Mouse (Mus musculus): Measurements from ENCODE around the gene Pnmt.
"Not testable (repeated sequence)": the region's sequence is repeated elsewhere in the genome, so short reads cannot be mapped to it uniquely, and the experiment has no call there.

The Pnmt gene

DNA sequence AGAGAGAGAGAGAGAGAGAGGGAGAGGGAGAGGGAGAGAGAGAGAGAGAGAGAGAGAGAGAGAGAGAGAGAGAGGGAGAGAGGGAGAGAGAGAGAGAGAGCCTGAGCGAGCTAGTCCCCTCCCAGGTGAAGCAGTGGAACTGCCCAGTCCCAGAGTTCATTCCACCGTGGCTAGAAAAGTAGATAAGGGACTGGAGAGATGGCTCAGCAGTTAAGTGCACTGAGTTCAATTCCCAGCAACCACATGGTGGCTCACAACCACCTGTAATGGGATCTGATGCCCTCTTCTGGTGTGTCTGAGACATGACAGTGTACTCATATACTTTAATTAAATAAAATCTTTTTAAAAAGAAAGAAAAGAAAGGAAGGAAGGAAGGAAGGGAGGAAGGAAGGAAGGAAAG, 3.8 kb upstream of the Pnmt start:
- CTCF ChIA-PET = not testable (repeated sequence)

DNA sequence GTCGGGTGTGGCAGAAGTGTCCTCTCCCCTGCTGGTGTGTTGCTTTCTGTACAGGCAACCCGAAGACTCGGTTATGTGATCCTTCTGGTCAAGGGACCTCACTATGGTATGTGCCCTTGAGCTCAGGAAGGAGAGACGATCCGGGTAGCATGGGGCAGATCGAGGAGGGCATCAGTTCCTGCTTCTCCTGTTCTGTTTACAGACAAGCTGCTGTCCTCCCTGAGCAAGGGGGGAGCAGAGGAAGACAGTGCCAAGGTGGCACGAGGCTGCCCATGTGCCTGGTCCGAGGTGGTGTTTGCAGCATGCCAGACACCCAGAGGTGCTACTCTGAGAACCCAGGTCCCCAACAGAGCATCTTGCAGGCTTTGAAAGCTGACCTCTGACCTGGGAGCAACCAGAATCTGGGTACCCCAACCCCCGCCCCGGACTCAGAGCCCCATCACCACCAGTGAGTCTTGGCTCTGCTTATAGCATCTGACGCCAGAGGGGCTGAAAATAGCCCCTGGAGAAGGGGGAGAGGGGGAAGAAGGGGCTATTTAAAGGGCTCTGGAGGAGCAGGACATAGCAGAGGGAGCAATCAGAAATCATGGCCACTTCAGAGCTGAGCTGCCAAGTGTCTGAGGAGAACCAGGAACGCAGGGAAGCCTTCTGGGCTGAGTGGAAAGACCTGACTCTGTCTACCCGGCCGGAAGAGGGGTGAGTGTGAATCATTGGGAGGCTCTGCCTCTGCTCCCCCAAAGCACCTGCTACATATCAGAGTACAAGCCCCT, 2.8 kb upstream of the Pnmt start, which contains the start of gene Tcap:
Tcap (plus strand) TSS at position 551 of the 770 bp plus-strand sequence.
- CTCF ChIA-PET = interaction anchor here (0.6 kb wide), 1 partner anchor 205 kb away, joined by 5 read pairs; no protein-coding TSS in a partner anchor

DNA sequence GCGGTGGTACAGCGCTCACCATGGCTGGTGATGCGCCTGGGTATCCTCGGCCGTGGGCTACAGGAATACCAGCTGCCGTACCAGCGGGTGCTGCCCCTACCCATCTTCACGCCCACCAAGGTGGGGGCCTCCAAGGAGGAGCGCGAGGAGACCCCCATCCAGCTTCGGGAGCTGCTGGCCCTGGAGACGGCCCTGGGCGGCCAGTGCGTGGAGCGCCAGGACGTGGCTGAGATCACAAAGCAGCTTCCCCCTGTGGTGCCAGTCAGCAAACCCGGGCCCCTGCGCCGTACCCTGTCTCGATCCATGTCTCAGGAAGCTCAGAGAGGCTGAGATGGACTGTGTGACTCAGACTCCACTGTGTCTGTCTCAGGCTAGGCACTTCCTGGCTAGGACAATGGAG, 2.0 kb upstream of the Pnmt start:
- CTCF ChIA-PET = no interaction called here

DNA sequence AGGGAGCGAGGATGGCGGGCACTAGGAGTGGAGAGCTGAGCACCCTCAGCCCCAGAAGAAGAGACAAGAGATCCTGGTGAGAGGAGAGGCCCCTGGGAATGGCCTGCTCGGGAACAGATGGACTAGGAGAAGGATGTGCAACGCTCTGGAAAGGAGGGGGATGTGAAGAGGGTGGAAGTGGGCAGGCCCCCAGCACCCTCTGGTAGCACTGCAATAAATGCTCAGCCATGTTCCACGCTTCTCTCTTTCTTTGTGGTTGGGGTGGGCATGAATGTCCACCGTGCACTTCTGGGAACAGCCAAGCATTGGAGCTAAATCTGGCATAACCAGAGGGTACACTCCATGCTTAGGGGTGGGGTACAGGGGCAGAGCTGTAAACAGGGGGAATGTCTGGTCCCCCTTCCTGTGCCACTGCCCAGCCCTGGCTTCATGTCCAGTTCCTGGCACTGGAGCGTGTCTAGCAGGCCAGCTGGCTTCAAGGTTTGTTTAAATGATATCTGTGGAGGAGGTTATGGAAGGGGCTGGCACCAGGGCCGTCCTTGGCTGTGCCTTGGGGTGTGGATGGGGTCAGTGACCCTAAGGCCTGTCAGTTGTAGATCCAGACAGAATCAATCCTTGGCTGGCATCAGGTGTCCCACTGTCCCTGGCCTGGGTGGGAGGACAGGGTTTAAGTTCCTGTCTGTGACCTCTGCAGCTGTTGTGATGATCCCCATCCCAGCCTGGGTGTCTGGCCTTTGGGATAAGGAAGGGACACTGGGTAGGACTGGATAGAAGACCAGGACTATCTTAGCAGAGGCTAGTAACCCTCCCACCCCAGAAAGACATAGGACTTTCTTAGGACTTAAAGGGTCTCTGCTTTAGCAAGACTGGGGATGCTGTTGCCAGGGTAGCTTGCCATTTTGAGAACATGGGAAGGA, 1.3 kb upstream of the Pnmt start:
- CTCF ChIA-PET = no interaction called here

DNA sequence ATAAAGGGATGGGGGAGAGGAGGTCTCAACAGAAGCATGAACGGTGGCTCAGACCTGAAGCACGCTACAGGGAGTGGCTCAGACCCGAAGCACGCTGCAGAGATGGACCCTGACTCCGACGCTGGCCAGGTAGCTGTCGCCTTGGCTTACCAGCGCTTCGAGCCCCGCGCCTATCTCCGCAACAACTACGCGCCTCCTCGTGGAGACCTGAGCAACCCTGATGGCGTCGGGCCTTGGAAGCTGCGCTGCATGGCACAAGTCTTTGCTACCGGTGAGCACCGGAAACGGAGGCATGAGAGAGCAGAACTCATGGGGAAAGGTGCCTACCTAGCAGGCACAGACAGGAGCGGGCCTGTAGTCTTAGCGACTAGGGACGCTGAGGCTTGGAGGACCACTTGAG, 346 bp downstream of the Pnmt start:
- CTCF ChIA-PET = no interaction called here

DNA sequence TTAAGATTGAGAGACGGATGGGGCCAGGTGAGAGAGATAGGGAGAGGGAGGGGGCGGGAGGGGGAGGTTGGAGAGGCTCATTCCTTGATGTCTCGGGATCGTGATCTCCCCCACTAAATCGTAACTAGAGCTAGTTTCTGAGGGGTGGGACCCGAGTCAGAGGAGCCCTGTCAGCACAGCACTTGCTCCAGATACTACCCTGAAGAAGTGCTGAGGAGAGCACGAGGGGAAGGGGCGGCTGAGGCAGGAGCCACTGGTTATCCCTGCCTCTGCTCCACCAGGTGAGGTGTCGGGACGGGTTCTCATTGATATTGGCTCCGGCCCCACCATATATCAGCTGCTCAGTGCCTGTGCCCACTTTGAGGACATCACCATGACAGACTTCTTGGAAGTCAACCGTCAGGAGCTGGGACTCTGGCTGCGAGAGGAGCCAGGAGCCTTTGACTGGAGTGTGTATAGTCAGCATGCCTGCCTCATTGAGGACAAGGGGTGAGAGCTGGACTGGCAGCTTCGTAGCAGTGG, 867 bp downstream of the Pnmt start:
- CTCF ChIA-PET = interaction anchor here (0.6 kb wide), 1 partner anchor 144 kb away, joined by 4 read pairs; no protein-coding TSS in a partner anchor

DNA sequence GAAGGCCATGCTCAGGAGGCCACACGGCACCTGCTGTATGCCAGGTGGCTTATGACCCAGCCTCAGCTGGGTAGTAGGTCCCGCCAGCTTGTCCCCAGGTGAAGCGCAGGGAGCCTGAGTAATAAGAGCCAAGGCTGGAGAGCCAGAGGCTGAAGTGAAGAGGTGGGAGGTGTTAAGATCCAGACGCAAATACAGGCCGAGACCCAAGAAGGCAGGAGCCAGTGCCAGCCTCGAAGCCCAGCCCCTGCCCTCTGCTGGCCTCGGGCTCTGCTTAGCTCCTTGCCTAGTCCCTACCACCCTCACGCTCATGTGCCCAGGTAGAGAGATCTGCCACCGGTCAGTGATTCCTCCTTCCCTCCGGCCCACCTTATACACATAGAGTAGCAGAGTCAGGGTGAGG, 2.0 kb downstream of the Pnmt start:
- CTCF ChIA-PET = interaction anchor here (0.6 to 1.8 kb wide), 4 partner anchors 15 to 46 kb away, joined by 3 to 13 read pairs (median 5); no protein-coding TSS in a partner anchor

DNA sequence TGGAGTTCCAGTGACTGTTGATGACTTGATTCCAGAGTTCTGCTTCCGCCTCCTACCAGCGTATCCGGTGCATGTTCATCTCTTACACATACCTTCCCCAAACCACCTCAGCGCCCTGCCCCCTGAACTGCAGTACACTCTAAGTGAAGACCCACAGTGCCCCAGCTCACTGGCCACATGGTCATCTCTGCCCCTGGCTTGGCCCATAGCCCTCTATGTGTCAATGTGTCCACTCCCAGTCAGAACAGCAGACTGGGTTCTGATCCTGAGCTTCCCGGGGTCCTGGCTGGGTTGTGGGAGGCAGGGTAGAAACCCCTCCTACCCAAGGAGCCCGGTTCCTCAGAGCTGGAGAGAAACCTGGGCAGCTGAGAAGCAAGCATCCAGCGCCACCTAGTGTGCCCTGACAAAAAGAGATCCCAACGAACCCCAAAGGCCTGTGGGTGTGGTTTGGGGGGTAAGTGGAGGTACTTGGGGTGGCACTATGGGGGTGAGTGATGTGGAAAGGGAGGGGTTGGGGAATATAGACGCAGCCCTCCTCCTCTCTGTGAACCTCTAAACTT, 3.1 kb downstream of the Pnmt start:
- CTCF ChIA-PET = interaction anchor here (0.8 to 1.8 kb wide), 5 partner anchors 16 to 68 kb away, joined by 3 to 5 read pairs (median 5); no protein-coding TSS in a partner anchor

DNA sequence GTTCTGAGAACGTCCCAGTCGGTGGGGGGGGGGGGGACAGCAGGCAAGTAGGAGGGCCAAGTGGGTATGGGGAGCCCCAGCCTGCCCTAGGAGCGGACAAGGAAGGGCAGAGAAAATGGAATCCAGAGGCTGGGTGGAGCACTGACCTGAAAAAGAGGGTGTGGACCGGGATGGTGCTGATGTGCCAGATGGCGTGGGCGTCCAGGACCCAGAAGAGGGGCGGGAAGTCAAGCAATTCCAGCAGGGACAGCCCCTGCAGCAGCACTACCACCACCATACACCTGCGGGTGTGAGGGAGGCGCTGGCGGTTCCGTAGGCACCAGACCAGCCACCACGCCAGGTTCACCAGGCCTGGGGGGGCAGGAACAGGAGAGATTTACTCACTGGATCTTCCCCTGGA, 3.9 kb downstream of the Pnmt start:
- CTCF ChIA-PET = interaction anchor here (0.8 to 1.8 kb wide), 2 partner anchors 48 to 67 kb away, joined by 3 to 5 read pairs; no protein-coding TSS in a partner anchor

DNA sequence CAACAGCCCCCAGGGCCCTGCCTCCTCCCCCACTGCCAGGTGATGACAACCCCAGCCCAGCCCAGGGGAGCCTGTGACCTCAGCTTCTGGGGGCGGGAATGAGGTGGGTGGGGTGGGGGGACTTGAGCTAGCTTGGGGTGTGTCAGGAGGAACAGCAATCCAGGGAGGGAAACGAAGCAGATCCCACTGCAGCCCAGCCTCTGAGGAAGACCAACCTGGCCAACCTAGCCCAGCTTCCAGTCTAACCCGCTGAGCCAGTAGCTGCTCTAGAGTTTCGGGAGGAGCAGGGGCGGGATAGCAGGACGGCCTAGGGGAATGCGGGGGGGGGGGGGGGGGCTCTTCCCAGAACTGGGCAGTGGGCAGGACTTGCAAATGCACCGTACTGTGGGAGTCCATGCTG, 5.8 kb downstream of the Pnmt start:
- CTCF ChIA-PET = interaction anchor here (0.7 kb wide), 1 partner anchor 13 kb away, joined by 4 read pairs; no protein-coding TSS in a partner anchor

DNA sequence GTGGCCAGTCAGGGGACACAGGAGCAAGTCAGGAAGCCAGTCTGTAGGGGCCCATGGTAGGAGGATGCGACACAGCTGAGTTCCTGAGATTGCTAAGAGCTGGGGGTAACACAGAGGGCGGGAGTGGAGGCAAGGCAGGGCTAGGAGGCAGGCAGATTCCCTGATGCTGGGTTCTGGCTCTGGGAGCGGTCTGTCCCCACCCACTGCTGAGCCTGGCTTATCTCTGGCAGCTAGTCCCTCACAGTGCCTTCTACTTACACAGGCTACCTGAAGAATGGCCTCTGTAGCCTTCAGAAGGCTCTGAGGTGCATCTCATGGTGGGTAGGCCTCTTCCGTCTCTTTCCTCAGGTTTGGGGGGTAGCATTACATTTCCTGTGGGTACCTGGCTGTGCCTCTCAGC, 6.4 kb downstream of the Pnmt start:
- CTCF ChIA-PET = interaction anchor here (0.7 kb wide), 1 partner anchor 14 kb away, joined by 4 read pairs; no protein-coding TSS in a partner anchor

DNA sequence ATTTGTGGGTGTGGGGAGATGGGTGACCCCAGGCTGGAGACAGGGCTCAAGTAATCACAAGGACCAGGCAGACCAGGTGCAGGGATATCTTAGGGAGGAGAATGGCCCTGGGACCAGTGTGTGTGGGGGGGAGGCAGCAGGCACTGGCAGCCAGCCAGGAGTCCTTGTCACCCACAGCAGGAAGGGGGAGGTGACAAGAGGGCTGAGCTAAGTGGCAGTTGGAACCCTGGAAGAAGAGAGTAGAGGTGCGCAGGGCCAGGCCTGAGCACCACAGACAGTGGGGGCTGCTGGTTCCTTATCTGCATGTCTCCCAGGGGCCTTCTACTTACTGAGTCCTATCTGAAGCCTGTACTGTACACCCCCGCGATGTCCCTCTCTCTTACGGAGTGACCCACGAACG, 7.1 kb downstream of the Pnmt start:
- CTCF ChIA-PET = no interaction called here

DNA sequence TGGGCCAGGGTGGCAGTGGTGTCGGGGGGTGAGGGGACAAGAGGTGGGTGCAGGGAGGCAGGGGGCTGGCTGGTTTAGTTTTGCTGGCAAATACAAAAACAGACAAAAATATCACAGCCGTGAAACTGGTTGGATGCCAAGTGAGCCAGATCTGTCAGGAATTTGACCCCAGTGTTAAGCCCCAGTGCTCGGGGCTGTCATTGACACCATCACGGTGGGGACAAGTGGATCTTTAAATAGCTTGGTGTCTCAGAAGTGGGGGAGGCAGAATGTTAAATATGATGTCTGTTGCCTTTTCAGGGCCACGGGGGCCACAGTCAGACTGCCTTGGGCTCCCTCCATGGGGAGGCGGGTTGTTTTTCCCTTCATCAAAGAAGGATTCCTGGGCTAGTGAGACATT, 8.1 kb downstream of the Pnmt start:
- CTCF ChIA-PET = no interaction called here

DNA sequence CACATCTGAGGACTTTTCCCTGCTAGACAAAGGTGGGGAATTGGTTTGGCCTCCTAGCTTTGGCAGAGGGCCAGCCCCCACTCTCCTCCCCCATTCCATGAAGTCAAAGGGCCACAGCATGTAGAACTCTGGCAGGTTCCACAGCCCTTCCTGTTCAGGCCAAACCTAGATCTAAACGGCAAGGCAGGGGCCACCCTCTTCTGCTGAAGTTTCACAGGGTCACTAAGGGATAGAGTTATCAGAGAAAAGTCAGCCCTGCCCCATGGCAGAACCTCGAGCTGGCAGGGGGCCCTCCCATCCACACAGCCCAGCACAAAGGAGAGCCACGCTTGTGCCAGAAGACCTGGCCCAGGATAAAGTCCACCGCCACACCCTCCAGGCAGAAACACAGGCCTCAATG, 8.8 kb downstream of the Pnmt start:
- CTCF ChIA-PET = interaction anchor here (0.6 kb wide), 1 partner anchor 419 kb away, joined by 3 read pairs; no protein-coding TSS in a partner anchor

DNA sequence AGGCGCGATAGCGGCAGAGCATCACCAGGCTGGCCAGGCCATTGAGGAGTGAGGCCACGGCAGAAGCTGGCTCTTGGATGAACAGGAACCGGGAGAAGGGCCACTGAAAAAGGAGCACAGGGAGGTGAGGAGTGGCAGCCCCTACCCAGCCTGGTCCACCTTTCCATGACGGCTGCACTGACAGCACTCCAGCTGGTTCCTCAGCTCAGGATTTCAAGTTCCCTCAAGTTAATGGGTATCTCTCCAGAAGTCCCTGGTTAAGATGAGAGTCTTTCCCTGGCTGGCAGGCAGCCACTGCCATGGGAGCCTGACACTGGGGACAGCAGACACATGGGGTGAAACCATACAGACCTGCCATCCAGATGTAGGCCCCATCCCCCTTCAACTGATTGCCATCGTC, 11.7 kb downstream of the Pnmt start:
- CTCF ChIA-PET = interaction anchor here (0.6 kb wide), 1 partner anchor 51 kb away, joined by 3 read pairs; no protein-coding TSS in a partner anchor

DNA sequence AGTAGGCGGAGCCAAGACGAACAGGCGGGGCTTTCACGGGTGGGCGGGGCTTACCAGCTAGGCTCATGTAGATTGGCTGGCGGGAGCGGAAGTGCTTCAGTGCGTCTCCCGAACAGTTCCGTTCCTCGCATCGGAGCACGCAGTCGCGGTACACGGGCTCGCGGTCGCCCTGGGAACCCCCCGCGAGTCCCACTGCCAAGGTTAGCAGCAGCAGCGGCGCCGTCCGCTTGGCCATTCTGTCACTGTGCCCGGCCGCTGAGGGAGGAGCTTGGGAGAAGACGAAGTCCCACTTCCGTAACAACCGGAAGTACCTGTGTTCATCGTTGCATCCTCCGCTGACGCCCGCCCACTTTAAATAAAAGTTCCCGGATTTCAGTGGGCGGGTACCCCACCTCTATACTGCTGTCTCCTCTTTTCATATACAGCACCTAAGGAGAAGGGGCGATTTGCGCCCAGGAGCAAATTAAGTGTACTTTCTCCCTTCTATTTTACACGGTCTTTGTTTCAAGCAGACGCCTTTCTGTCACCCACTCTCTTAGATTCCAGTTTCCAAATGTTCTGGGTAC, 14.0 kb downstream of the Pnmt start, which contains the start of gene Pgap3:
Pgap3 (minus strand) TSS at position 330 of the 566 bp plus-strand sequence.
- CTCF ChIA-PET = interaction anchor here (0.6 kb wide), 1 partner anchor 147 kb away, joined by 3 read pairs; no protein-coding TSS in a partner anchor

DNA sequence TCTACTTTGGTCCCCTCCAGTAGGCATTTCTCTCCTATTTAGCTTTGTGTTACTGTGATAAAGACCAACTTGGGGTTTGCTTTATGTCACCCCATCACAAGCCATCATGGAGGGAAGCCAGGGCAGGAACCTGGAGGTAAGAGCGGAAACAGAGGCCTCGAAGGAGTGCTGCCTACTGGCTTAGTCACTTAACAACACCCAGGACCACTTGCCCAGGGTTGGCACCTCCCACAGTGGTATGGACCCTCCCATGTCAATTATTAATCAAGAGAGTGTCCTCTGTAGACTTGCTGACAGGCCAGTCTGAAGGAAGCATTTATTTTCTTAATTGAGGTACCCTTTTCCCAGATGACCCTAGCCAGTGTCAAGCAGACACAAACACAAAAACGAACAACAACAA, 14.6 kb downstream of the Pnmt start:
- CTCF ChIA-PET = interaction anchor here (0.6 kb wide), 1 partner anchor 148 kb away, joined by 3 read pairs; no protein-coding TSS in a partner anchor

DNA sequence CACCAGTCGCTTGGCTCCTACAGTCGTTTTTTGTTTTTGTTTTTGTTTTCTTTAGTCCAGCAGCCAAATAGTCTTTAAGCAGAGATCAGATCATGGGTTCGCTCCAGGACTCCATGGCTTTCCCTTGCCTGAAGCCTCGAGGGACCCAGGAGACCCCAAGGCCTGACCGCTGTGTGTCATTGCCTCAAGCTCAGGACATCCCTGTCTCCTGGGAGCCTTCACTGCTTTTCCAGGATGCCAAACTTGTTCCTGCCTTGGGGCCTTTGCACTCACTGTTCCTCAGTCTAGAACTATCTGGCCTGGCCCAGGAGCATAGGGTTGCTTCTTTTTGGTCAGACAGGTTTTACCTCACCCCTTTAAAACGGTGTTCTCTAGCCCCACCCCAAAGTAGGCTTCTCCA, 20.4 kb downstream of the Pnmt start:
- CTCF ChIA-PET = no interaction called here

DNA sequence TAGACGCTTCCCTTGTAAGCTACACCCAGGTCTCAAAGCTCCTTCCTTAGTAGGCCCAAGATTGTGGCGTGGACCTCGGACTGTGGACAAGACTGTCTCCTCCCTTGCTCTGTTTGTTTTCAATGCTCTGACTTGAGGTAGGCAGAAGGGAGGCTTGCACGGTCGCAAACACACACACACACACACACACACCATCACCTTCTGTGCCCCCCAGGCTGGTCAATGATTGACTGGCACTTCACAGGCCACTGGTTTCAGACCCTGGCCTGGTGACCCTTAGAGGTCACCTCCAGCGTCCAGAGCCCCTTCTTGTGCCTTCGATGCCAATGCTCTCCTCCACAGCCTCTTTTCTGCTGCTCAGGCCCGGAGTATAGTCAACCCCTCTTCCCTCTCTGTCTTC, 22.6 kb downstream of the Pnmt start:
- CTCF ChIA-PET = no interaction called here

DNA sequence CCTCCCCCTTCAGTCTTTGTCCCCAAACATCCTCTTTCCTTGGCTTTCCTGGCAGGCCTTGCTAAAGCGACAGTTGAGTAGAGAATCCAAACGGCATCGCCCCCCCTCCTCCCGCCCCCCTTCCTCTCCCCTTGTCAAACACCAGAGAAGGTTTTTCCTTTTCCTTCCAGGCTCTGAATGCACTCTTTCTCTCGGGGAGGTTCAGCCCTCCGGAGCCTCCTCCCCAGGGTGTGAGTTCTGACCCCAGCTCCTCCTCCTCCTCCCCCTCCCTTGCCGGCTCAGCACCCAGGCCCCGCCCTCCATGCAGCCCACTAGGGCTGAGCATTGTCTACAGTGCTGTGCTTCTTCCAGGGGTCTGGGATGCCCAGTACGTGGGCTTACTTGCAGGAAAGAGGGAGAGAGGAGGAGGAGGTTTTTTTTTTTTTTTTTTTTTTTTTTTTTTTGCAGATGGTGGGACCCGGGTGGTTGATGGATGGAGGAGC, 23.1 kb downstream of the Pnmt start:
- CTCF ChIA-PET = interaction anchor here (0.6 kb wide), 1 partner anchor 318 kb away, joined by 10 read pairs; no protein-coding TSS in a partner anchor

DNA sequence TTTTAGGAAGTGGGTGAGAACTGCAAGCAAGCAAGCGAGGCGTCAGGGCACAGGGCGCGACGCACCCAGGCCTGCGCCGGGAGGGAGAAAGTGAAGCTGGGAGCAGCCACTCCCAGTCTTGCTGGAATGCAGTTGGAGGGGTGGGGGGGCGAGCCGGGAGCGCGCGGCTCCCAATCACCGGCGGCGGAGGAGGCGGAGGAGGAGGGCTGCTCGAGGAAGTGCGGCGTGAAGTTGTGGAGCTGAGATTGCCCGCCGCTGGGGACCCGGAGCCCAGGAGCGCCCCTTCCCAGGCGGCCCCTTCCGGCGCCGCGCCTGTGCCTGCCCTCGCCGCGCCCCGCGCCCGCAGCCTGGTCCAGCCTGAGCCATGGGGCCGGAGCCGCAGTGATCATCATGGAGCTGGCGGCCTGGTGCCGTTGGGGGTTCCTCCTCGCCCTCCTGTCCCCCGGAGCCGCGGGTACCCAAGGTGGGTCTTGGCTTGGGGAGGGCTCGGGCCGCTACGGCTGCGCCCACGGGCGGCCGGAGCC, 26.1 kb downstream of the Pnmt start, which contains the start of gene Erbb2:
Erbb2 (plus strand) TSS at position 198 of the 524 bp plus-strand sequence.
- CTCF ChIA-PET = no interaction called here
